Mouse (Mus musculus): ENCODE data around the gene Gm49358.

The Gm49358 gene

GRCm38 (mm10) chr10:86863429-86863828, 99.7 kb downstream of the Gm49358 start:
- no peak for DNase-seq (ENCODE audit: low spot score in 2 of 2)

DNA sequence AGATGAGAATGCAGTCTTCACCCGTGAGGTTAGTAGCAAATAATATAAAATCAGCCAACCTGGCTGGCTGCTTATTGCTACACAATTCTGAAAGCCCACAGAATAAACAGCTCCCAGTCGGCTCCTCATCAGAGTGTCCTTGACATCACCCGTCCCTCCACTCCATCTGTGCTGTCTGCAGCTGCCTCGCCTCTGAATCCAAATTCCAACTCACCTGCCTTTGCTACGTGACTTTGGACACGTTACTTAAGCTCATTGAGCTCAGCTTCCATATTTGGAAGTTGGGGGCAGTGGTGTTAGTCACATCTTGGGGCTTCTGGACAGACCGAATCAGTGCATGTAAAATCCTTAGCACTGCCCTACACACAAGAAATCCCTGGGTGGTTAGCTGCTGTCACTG, 108.3 kb downstream of the Gm49358 start:
- no peak for DNase-seq (ENCODE audit: low spot score in 2 of 2)

DNA sequence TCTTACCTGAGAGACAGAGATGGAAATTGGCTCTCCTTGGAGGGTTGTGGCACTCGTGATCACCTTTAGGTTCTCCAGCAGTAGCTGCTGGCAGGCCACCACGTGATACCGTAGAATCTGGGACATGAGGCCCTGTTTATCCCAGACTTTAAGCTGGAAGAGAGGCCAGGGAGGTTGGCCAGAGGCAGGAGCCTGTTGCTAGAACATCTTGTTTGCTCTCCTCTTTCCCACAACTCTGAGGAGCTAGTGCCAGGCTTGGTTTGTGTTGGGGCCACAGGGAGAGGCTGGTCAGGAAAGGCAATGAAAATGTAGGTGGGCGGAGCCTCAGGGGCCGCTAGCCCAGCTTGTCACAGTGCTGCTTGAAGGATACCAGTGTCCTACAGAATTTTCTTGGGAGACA, 108.8 kb downstream of the Gm49358 start:
- no peak for DNase-seq (ENCODE audit: low spot score in 2 of 2)

DNA sequence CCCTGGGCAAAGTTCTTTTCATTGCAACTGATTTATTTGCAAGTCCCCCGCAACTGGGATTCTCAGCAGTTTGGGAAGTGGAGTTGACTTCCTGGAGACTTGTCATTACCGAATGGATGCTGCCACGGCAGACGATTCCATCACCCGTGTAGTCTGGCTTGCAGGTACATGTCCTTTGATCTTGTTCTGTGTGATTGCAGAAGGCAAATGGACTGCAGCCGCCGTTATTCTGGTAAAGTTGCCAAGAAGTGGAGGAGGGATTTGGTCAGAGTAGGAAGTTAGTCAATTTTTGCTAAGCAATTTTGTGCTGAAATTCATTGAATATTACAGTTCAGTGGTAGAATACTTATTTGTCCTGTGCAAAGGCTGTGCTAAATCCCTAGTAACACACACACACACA, 114.9 kb downstream of the Gm49358 start:
- DNase-seq (ENCODE audit: low spot score in 2 of 2), result no peak

DNA sequence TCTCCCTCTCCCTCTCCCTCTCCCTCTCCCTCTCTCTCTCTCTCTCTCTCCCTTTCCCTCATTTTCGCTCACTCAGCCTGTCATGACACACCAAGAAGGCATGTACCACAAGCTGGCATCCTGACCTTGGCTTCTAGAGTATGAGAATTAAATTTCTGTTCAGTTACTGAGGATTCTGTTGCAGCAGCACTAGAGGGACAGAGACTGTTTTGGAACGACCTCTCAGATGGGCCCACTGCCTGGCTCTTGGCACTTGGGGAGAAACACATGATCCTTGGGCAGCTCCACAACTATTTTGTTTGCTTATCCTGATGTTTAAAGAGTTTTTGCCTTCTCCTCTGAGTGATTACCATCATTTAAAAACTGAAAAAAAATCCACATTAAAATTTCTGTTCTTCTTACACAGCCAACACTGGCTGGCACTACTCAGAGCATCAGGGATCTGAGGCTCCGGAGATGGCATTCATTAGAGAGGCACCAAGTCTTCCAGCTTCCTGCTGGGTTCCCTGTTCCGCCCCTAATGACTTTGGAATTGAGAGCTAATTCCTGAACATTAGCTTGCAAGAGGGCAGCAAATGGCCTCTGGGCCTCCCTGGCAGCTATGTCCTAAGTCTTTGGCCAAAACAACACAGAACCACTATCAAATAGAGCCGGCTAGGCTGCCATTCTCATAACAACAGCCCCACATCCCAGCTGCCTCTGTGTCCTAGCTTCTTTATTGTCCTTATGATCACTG, 116.5 kb downstream of the Gm49358 start:
- no peak for DNase-seq (ENCODE audit: low spot score in 2 of 2)

GRCm38 (mm10) chr10:86881448-86881847, 117.7 kb downstream of the Gm49358 start:
- no peak for DNase-seq (ENCODE audit: low spot score in 2 of 2)
